Mouse (Mus musculus) intestine, postnatal 0 days (tissue): ENCODE measurements around the gene Pkmyt1. TPM values are rescaled to one million over a fixed set of nuclear protein-coding genes. Genes with fewer than 3 reads are reported as not detected.

Experiments
- ATAC-seq: fragments of 200-750 bp; cut with Nextera tagmentation; 2 replicates; pipeline ENCODE4 v1.8.0; 2017; ENCODE audit warnings: mild to moderate bottlenecking, moderate TSS enrichment, moderate library complexity
- H3K27ac ChIP-seq: fragments of 300-500 bp; sonication (generic); 2 replicates; pipeline ENCODE4 v1.5.1; 2014; ENCODE audit warnings: mild to moderate bottlenecking, low read depth, low read length, moderate library complexity
- H3K27me3 ChIP-seq: fragments of 300-500 bp; sonication (generic); replicated peaks from 2 replicates; pipeline ENCODE4 v1.6.1; 2014; ENCODE audit warnings: low read length, mixed read lengths; ENCODE audit not compliant: control insufficient read depth, insufficient read depth
- H3K36me3 ChIP-seq: fragments of 300-500 bp; sonication (generic); 2 replicates; pipeline ENCODE4 v1.6.1; 2014; ENCODE audit warnings: mild to moderate bottlenecking, moderate library complexity; ENCODE audit not compliant: control insufficient read depth, insufficient read depth
- H3K4me1 ChIP-seq: fragments of 300-500 bp; sonication (generic); replicated peaks from 2 replicates; pipeline ENCODE4 v1.6.1; 2014; ENCODE audit warnings: antibody characterized with exemption, low read length, mixed read lengths; ENCODE audit not compliant: control insufficient read depth, insufficient read depth
- H3K4me2 ChIP-seq: fragments of 300-500 bp; sonication (generic); replicated peaks from 2 replicates; pipeline ENCODE4 v1.6.1; 2014; ENCODE audit warnings: low read depth, mild to moderate bottlenecking, moderate library complexity
- H3K4me3 ChIP-seq: fragments of 300-500 bp; sonication (generic); 2 replicates; pipeline ENCODE4 v1.5.1; 2014; ENCODE audit warnings: low read depth, low read length
- H3K9ac ChIP-seq: fragments of 300-500 bp; sonication (generic); 2 replicates; pipeline ENCODE4 v1.6.1; 2014; ENCODE audit warnings: mild to moderate bottlenecking, low read depth, low read length
- H3K9me3 ChIP-seq: fragments of 300-500 bp; sonication (generic); 2 replicates; pipeline ENCODE4 v1.6.1; 2016; ENCODE audit warnings: mixed run types; ENCODE audit not compliant: control insufficient read depth
- CTCF ChIP-seq: sonication (generic); IDR thresholded peaks from 2 replicates; pipeline ENCODE4 v1.5.1; 2016; ENCODE audit warnings: low read depth, mild to moderate bottlenecking, control low read depth, antibody characterized with exemption, moderate library complexity
- WGBS: fragments of 180-500 bp; shearing (Covaris S2); extraction: QIAGEN DNeasy Blood & Tissue Kit; methylation state at CpG from one replicate; pipeline ENCODE4 v1.1.7; 2014; 5-methylcytosine and 5-hydroxymethylcytosine counted together
- polyA plus RNA-seq: library from polyadenylated mRNA; unstranded; fragments of >200 nt; fragmentation: Nextera tagmentation; extraction: Ambion mirVana; gene quantifications from 2 replicates; pipeline ENCODE4 v1.2.1, GENCODE M21; 2015

Gene Pkmyt1
- polyA plus RNA-seq, result 12.4 and 12.6 TPM in 2 replicates

- TF ChIP-seq CTCF, result no peak; the same call in 1 of the 2 replicates
- no peaks in the 10 kb centered on the region for H3K9me3 ChIP-seq
- H3K4me3 ChIP-seq, result peak within 1 kb of the TSS; percentile 89
- WGBS, result under 1% methylated on average over 71 of the region's 73 CpGs
- H3K4me2 ChIP-seq, result peak within 1 kb of the TSS; percentile 87
- H3K27me3 ChIP-seq, result no peaks in the 10 kb centered on the region
- peak within 1 kb of the TSS; percentile 83 for H3K27ac ChIP-seq
- peak within 1 kb of the TSS; percentile 73 for H3K9ac ChIP-seq
- ATAC-seq, result peak; percentile 95
- no peaks in the 10 kb centered on the region for H3K4me1 ChIP-seq
- no peaks in the 10 kb centered on the region for H3K36me3 ChIP-seq
These were observed at the start of gene Pkmyt1 for GRCm38 (mm10) chr17:23725999-23726757. Gene Pkmyt1 (plus strand): TSS chr17:23726336.

- WGBS, result 2% methylated on average over 37 of the region's 37 CpGs
- peak overlapping the region; percentile 59 for H3K9ac ChIP-seq
- TF ChIP-seq CTCF, result no peak
- no peak for ATAC-seq
- peaks cover 23% of the 10 kb centered on the region for H3K27me3 ChIP-seq
- H3K36me3 ChIP-seq, result no peaks in the 10 kb centered on the region
- peaks cover 31% of the 10 kb centered on the region for H3K4me1 ChIP-seq
- H3K9me3 ChIP-seq, result no peaks in the 10 kb centered on the region
- H3K4me3 ChIP-seq, result peak overlapping the region; percentile 65
- H3K4me2 ChIP-seq, result peak overlapping the region; percentile 97
- H3K27ac ChIP-seq, result peak overlapping the region; percentile 76
These were observed 49.6 kb upstream of the Pkmyt1 start for GRCm38 (mm10) chr17:23676473-23677031.

GRCm38 (mm10) chr17:23677236-23677679, 48.9 kb upstream of the Pkmyt1 start, which contains the start of gene Tnfrsf12a:
Gene Tnfrsf12a (minus strand): TSS chr17:23677468.
- TF ChIP-seq CTCF, result no peak
- 0 out of 2 replicates have a peak, but pooled peaks have one; percentile 22 for ATAC-seq
- under 1% methylated on average over 34 of the region's 34 CpGs for WGBS
- H3K27ac ChIP-seq, result peak within 1 kb of the TSS; percentile 76
- peaks cover 35% of the 10 kb centered on the region for H3K4me1 ChIP-seq
- H3K4me3 ChIP-seq, result peak within 1 kb of the TSS; percentile 65
- H3K36me3 ChIP-seq, result no peaks in the 10 kb centered on the region
- peaks cover 23% of the 10 kb centered on the region for H3K27me3 ChIP-seq
- H3K9ac ChIP-seq, result peak within 1 kb of the TSS; percentile 59
- H3K9me3 ChIP-seq, result no peaks in the 10 kb centered on the region
- H3K4me2 ChIP-seq, result peak within 1 kb of the TSS; percentile 97

GRCm38 (mm10) chr17:23679127-23679835, 46.9 kb upstream of the Pkmyt1 start, which contains the start of gene Cldn6:
Gene Cldn6 (plus strand): TSS chr17:23679249.
- peaks cover 28% of the 10 kb centered on the region for H3K27me3 ChIP-seq
- no peak for ATAC-seq
- H3K9me3 ChIP-seq, result no peaks in the 10 kb centered on the region
- H3K4me3 ChIP-seq, result peak within 1 kb of the TSS; percentile 26
- TF ChIP-seq CTCF, result no peak
- H3K36me3 ChIP-seq, result no peaks in the 10 kb centered on the region
- no peak within 1 kb of the TSS for H3K27ac ChIP-seq
- no peak within 1 kb of the TSS; the same call in 1 of the 2 replicates for H3K9ac ChIP-seq
- 5% methylated on average over 38 of the region's 38 CpGs for WGBS
- H3K4me1 ChIP-seq, result peaks cover 31% of the 10 kb centered on the region
- H3K4me2 ChIP-seq, result peak within 1 kb of the TSS; percentile 59

- Histone ChIP-seq H3K4me3 (no peak overlapping the region), H3K27me3 (peaks cover 28% of the 10 kb centered on the region), H3K36me3 (no peaks in the 10 kb centered on the region), H3K9me3 (no peaks in the 10 kb centered on the region), H3K9ac (no peak overlapping the region), H3K4me1 (peaks cover 25% of the 10 kb centered on the region), H3K4me2 (no peak overlapping the region), H3K27ac (no peak overlapping the region)
- ATAC-seq, result no peak
- WGBS, result 66% methylated on average over 9 of the region's 9 CpGs
- no peak for TF ChIP-seq CTCF
These were observed 45.8 kb upstream of the Pkmyt1 start for GRCm38 (mm10) chr17:23680336-23680735.

- Histone ChIP-seq H3K27ac (no peak overlapping the region), H3K4me3 (no peak overlapping the region), H3K4me1 (peaks cover 19% of the 10 kb centered on the region), H3K4me2 (no peak overlapping the region), H3K27me3 (peaks cover 28% of the 10 kb centered on the region), H3K36me3 (no peaks in the 10 kb centered on the region), H3K9me3 (no peaks in the 10 kb centered on the region), H3K9ac (no peak overlapping the region)
- peak; percentile 21 for ATAC-seq
- TF ChIP-seq CTCF, result no peak
- WGBS, result 55% methylated on average over 10 of the region's 10 CpGs
These were observed 45.0 kb upstream of the Pkmyt1 start for GRCm38 (mm10) chr17:23681086-23681485.
